Mouse (Mus musculus) layer of hippocampus, adult 18-20 months (tissue): ENCODE data around the gene Pmel. TPM values are rescaled to one million over a fixed set of nuclear protein-coding genes. Genes with fewer than 3 reads are reported as not detected.
"Not testable (repeated sequence)": the region's sequence is repeated elsewhere in the genome, so short reads cannot be mapped to it uniquely, and the experiment has no call there.

ENCODE experiments used
- DNase-seq, 2 experiments: peaks; one replicate each; pipeline ENCODE4 v3.0.0; 2022; ENCODE audit warnings: low spot score in 2 of 2
- total RNA-seq, 2 experiments: library from RNA; stranded (reverse); gene quantifications; 2 replicates each; pipeline ENCODE4 v1.2.3; 2021

Gene Pmel
- total RNA-seq, 2 experiments from 2014 or later: 0.20 to 0.25 TPM

GRCm38 (mm10) chr10:128700712-128701111 is 3.3 kb upstream of the Pmel start:
- no peak for DNase-seq

DNA sequence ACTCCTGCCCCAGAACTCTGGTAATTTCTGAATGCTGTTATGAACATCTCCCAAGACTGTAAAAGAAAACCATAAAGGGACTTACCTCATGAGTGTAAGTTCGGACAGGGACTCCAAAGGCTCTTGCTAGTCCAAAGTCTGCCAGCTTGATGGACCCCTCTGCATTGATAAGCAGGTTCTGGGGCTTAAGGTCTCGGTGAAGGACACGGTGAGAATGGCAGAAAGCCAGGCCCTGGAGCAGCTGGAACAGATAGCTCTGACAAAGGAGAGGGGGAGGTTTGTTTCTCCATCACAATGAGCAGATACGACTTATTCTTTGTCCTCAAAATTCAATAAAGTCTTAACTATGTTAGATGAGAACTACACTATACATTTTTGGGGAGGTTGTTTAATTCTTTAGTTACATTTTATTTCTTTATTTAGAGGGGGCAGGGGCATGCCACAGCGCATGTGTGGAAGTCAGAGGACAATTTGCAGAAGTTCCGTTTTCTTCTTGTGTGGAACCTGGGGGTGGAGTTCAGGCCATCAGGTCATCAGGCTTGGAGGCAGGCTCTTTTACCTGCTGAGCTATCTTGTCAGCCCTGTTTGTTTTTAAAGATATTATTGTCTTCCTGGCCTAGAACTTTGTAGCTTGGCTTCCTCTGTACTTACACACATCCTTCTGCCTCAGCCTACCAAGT is 1.5 kb upstream of the Pmel start:
- no peak for DNase-seq

- DNase-seq: peak; percentile 70 to 84
These were observed 709 bp downstream of the Pmel start, which contains the start of gene Cdk2 for GRCm38 (mm10) chr10:128704491-128705316. Gene Cdk2 (minus strand): TSS chr10:128705031.

DNA sequence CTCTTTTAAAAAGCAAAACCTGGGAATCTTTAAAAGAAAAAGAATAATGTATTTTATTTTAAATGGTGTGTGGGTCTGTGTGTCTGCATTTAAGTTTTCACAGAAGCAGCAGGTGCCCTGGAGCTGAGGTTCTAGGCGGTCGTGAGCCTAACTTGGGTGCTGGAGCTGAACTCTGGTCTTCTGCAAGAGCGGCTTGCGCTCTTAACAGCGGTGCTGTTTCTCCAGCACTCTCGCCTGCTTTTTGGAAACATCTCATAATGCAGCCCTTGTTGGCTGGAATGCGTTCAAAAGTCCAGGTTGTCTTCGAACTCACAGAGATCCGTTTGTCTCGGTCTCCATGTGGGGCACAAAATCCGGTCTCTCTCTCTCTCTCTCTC is 1.3 kb downstream of the Pmel start:
- DNase-seq: no peak

GRCm38 (mm10) chr10:128711318-128711717 is 7.3 kb downstream of the Pmel start:
- DNase-seq: not testable (repeated sequence)

DNA sequence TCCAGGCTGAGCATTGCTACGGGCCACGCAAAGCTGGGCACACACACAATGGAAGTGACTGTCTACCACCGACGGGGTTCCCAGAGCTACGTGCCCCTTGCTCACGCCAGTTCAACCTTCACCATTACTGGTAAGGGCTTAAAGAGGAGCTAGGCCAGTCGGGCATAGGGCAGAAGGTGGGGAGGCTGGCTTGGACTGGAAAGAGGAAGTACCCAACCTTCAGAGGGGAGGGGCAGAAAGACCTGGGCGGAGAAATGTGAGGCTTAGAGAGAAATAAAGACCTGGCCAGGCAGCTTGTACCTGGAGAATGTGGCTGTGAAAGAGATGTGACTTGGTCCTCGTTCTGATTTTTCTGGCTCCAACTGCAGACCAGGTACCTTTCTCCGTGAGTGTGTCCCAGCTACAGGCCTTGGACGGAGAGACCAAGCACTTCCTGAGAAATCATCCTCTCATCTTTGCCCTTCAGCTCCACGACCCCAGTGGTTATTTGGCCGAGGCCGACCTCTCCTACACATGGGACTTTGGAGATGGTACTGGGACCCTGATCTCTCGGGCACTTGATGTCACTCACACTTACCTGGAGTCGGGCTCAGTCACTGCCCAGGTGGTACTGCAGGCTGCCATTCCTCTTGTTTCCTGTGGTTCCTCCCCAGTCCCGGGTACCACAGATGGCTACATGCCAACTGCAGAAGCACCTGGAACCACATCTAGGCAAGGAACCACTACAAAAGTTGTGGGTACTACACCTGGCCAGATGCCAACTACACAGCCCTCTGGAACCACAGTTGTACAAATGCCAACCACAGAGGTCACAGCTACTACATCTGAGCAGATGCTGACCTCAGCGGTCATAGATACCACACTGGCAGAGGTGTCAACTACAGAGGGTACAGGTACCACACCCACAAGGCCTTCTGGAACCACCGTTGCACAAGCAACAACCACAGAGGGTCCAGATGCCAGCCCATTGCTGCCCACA is 11.9 kb downstream of the Pmel start:
- no peak for DNase-seq

DNA sequence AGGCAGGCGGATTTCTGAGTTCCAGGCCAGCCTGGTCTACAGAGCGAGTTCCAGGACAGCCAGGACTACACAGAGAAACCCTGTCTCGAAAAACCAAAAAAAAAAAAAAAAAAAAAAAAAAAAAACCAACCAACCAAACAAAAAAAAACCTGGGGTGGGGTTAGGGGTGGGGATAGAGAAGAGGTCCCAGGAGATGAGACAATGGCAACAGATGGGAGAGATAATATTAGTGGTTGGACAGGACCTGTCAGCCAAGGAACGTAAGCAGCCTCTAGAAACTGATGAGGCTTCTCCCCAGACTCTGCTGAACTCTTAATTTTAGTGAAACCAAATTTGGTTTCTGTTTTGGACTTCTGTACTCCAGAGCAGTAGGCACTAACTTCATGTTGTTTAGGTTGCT is 21.5 kb downstream of the Pmel start:
- not testable (repeated sequence) for DNase-seq

DNA sequence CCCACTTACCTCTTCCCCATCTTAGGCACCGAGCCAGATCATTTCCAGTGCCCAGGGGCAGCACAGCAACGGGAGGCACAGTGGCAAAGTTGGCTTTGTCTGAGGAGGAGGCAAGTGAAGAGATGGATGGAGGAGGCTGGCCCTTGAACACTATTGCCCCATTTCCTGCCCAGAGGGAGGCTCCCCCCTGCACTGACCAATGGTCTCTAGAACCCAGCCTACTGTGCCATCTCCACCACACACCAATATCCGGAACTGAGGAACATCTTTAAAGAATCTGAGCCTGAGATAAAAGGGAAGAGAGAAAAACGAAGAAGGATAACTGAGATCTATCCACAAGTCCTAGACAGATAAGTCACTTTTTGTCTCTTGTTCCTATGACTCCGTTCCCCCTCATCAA is 24.1 kb downstream of the Pmel start:
- no peak for DNase-seq

GRCm38 (mm10) chr10:128731002-128731433 is 27.0 kb downstream of the Pmel start:
- peak; percentile 21 to 77 for DNase-seq

DNA sequence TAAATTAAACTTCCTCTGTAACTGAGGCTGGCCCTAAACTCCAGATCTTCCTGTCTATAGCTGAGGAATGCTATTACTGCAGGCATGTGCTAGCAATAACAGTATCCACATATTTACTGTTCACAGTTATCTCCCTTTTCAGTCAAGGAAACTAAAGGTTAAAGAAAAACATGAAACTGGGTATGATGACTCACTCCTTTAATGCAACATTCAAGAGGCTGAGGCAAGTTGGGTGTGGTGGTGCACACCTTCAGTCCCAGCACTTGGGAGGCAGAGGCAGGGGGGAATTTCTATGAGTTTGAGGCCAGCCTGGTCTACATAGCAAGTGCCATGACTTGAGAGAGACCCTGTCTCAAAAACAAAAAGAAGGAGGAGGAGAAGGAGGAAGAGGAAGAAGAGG is 28.0 kb downstream of the Pmel start:
- DNase-seq: no peak

DNA sequence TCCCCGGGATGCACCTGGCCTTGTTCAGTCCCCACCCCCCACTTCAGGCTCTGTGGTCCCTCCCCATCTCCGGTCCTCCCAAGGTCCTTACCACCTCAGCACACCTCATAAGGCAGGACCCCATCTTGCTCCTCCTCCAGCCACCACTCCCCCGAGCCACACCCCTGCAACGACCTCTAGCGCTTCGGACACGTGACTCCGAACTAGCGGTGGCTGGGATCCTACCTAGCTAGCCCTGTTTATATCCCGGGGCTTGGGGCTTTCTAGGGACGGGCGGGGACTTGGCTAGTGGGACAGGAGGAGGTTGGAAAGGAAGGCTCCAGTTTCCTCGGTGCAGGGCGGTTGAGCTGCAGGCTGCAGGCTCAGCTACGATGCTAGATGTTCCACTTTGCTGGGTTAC is 33.4 kb downstream of the Pmel start:
- no peak for DNase-seq

DNA sequence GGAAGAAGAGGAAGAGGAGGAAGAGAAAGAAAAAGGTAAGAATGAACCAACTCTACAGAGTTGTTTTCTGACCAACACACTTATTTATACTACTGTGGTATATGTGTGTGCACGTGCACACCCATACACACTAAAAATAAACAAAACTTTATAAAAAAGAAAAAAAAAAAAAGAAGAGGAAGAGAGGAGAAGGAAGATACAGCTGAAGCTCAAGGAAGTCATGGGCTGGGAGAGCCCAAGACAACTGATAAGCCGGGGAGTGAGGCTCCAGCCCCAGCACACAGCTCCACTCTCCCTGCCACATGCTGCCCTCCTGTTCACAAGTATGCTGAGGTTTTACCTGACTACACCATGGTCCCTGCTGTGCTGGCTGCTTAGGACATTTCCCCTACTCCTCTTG is 36.3 kb downstream of the Pmel start:
- DNase-seq: no peak

GRCm38 (mm10) chr10:128742616-128743015 is 38.6 kb downstream of the Pmel start:
- no peak for DNase-seq

GRCm38 (mm10) chr10:128743235-128743634 is 39.2 kb downstream of the Pmel start:
- peak in 1 of 2 experiments; percentile 16 for DNase-seq

DNA sequence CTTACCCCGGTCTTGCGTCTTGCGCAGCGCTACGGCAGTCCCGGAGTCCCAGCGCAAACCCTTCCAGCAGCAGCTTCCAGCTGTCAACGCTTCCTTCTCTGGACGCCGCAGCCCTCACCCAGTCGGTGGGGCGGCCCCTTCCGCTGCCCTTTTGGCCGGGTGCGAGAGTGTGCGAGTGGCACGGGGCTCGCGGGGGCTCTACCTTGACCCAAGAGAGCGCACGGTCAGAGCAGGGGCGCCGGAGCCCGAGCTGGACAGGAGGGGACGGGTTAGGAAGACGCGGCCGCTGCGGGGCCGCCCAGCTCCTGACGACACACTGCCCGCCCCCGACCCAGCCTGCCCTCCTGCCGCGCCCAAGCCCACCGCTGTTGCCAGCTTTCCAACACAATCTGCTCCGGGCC is 39.8 kb downstream of the Pmel start:
- DNase-seq: peak; percentile 34 to 39

DNA sequence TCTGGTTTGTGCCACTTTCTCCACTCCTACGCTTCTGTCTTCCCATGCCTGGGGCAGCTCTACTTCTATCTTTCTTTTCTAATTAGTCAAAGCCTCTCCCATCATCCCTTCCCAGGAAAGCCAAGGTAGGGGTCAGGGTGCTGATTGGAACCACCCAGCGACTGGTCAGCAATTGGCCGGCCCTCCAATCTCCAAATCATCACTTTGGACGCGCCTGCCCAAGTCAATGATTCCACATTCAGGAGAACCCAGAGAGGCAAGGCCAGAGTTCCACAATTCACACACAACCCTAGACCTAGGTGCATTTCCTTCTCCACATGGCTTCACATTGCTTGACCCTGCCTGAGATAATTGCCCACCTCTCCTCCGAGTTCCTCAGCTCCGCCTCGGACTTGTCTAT is 40.2 kb downstream of the Pmel start:
- DNase-seq: no peak

DNA sequence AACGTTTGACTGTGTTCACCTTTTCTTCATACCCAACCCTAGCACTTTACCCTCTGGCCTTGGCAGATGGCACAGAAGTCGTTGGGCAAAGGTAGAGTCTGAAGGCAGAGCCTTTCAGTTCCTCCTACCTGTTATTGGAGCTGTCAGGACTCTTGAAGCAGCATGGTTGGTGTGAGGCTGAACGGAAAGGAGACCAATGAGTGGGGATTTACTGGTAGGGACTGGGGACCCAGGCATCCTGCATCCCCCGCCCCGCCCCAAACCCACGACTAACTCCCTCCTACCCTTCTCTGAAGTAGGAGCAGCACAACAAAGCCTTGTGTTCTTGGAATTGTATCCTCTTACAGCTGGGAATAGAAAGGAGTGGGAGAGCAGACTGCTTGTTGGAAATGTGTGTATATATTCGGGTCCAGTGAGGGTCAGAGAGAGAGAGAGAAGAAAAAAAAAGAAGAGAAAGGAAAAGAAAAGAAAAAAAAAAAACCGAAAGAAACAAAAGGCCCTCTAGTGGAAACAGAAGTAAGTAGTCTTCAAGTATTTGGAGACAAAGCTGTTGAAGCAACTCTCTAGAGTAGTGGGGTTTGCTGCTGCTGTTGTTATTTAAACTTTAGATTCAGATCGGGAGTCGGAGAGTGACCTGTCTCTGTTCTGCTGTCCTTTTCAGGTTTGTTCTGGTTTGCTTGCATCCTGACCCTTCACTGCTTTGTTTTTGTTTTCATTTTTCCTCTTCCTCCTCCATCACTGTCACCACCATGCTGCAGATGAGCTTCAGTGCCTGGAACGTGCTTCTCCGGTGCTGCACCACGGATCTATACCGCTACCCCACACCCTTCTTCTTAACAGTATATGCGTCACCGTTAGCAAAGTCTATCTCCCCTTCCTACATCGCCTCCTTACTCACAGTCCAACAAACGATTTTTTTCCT is 40.9 kb downstream of the Pmel start, which contains the start of gene Dgka:
Gene Dgka (minus strand): TSS at position 176 of the 922 bp plus-strand sequence.
- DNase-seq: no peak

DNA sequence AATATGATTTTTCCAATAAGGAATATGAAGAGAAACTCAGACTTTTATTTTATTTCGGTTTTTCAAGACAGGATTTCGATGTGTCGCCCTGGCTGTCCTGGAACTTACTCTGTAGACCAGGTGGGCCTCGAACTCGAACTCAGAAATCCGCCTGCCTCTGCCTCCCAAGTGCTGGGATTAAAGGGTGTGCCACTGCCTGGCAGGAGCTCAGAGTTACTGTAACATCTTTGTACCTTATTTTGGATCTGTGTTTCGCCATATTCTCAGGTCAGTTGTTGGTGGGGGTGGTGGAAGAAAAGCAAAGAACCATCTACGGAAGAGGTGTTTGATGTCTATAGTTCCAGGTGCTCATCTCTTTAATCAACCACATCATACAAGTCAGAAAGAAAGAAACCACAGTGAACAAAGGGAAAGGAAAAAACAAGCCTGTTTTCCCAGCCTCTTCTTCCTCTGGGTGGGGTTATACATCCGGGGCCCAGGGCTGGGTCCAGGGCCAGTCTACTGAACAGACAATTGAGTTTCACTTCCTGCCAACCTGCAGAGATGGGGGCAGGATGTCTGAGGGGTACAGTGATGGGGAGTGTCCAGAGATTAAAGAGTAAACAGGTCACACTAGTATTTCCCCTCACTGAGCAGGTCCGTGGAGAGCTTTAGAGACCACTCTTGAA is 42.1 kb downstream of the Pmel start:
- DNase-seq: no peak

DNA sequence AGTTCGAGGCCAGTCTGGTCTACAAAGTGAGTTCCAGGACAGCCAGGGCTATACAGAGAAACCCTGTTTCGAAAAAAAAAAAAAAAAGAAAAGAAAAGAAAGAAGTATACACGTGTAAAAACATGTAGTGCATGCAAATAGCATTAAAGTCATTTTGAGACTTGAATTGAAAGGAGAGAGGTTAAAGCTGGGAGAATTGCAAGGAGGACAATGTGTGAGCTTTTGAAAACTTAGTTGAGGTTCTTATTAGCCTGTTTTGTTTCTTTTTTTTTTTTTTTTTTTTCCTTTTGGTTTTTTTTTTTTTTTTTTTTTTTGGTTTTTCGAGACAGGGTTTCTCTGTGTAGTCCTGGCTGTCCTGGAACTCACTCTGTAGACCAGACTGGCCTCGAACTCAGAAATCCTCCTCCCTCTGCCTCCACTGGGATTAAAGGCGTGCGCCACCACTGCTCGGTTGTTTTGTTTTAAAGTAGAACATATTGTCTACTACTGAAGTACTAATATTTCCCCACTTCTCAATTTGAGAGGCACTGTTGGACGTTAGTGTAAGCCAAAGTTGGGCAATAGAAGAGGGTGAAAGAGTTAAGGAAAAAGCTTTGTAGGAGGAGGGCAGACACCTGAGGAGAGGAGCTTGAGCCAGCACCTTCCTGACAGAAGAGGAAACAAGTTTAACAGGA is 43.1 kb downstream of the Pmel start:
- no peak for DNase-seq
